21 mouse cellular contexts compared by ENCODE assay signal in genomic region chr11:83221328-83221877, GRCm38 (mm10). TPM values are rescaled to one million over a fixed set of nuclear protein-coding genes. Genes with fewer than 3 reads are reported as not detected.
DNase-seq lines count a peak whose midpoint lies in the region; ATAC-seq and TF ChIP-seq lines count a peak whose summit lies in the region.
"Had no signal": no experiment of that assay in that cellular context is flagged by ENCODE, and none has a peak within 500 bp of the region (broad histone marks: within the 10 kb centered on the region; RNA-seq: fewer than 3 reads in every experiment).

No protein-coding gene starts in this region.

- H3K9me3 ChIP-seq in liver, embryonic 11.5 days (ENCODE audit: control insufficient read depth, low read length), result no peaks in the 10 kb centered on the region
- no peaks in the 10 kb centered on the region for H3K9me3 ChIP-seq in MEL (replicated peaks; ENCODE audit: insufficient read depth, low read length)
- H3K9me3 ChIP-seq: embryonic facial prominence, embryonic 10.5 days; embryonic facial prominence, embryonic 12.5 days; forebrain, embryonic 13.5 days; forebrain, embryonic 15.5 days; G1E had no signal

- no peak for TF ChIP-seq RAD21 in MEL (IDR thresholded peaks at IDR 0.05; ENCODE audit: low read depth, low read length)

- no peak overlapping the region for H3K9ac ChIP-seq in liver, adult 2 months (ENCODE audit: low read depth, low read length)
- H3K9ac ChIP-seq in liver, embryonic 11.5 days (ENCODE audit: low read depth, low read length), result no peak overlapping the region
- H3K9ac ChIP-seq in MEL (ENCODE audit: control insufficient read depth, low read depth, low read length, poor library complexity, severe bottlenecking), result no peak overlapping the region
- H3K9ac ChIP-seq: embryonic facial prominence, embryonic 12.5 days; forebrain, embryonic 13.5 days; forebrain, embryonic 15.5 days; forebrain, postnatal 0 days had no signal

- no peak for TF ChIP-seq CTCF in liver, adult 2 months (IDR thresholded peaks at IDR 0.05; ENCODE audit: low read depth, low read length)
- no peak for TF ChIP-seq CTCF in MEL (IDR thresholded peaks at IDR 0.05 in 2 of 3, conservative IDR thresholded peaks at IDR 0.05 in 1 of 3; ENCODE audit: control insufficient read depth in 1 of 3, insufficient read depth in 1 of 3, low read depth in 2 of 3, low read length in 3 of 3, poor library complexity in 1 of 3, severe bottlenecking in 1 of 3)

- no peak overlapping the region for H3K27ac ChIP-seq in liver, adult 2 months (replicated peaks; ENCODE audit: insufficient read depth, low read depth, low read length)
- H3K27ac ChIP-seq in liver, embryonic 11.5 days (ENCODE audit: low read depth, low read length), result no peak overlapping the region
- no peak overlapping the region for H3K27ac ChIP-seq in MEL (ENCODE audit: control insufficient read depth, low read depth, low read length)
- H3K27ac ChIP-seq: embryonic facial prominence, embryonic 10.5 days; embryonic facial prominence, embryonic 12.5 days; forebrain, embryonic 13.5 days; forebrain, embryonic 15.5 days had no signal

- no peaks in the 10 kb centered on the region for H3K27me3 ChIP-seq in liver, adult 2 months (ENCODE audit: control insufficient read depth, insufficient read depth, low read length)
- no peaks in the 10 kb centered on the region for H3K27me3 ChIP-seq in liver, embryonic 11.5 days (replicated peaks; ENCODE audit: control insufficient read depth, insufficient read depth, low read length)
- peaks cover 0 to 5% of the 10 kb centered on the region in 2 experiments; a peak in 2 of 4 replicates for H3K27me3 ChIP-seq in MEL (ENCODE audit: control insufficient read depth in 1 of 2, insufficient read depth in 2 of 2, low read length in 2 of 2)
- H3K27me3 ChIP-seq: CH12.LX; embryonic facial prominence, embryonic 12.5 days; forebrain, embryonic 13.5 days; forebrain, embryonic 15.5 days had no signal

- peak; percentile 7 for DNase-seq in liver, adult 2 months (ENCODE audit: extremely low read depth, low read depth, low spot score)
- DNase-seq in liver, embryonic 11.5 days (ENCODE audit: low spot score), result no peak
- DNase-seq in MEL (ENCODE audit: low read depth, low spot score), result peak; percentile 56
- no peak for DNase-seq in cerebellum, adult 8-10 months
- DNase-seq in cerebellum, postnatal 36 days, result no peak
- DNase-seq: adrenal gland, adult 2 months; adrenal gland, postnatal 10 days; adrenal gland, postnatal 36 days; cerebellum, adult 11-12 months; cerebellum, adult 2 months; cerebellum, adult 9-11 months; cerebellum, postnatal 14 days; forebrain, postnatal 0 days had no signal

- H3K4me1 ChIP-seq in liver, adult 2 months (ENCODE audit: control insufficient read depth, insufficient read depth, low read length), result no peaks in the 10 kb centered on the region
- no peaks in the 10 kb centered on the region for H3K4me1 ChIP-seq in liver, embryonic 11.5 days (replicated peaks; ENCODE audit: control insufficient read depth, insufficient read depth, low read length)
- H3K4me1 ChIP-seq in MEL (ENCODE audit: control insufficient read depth in 1 of 2, insufficient read depth in 2 of 2, low read length in 2 of 2), result peaks cover 0 to 6% of the 10 kb centered on the region in 2 experiments
- H3K4me1 ChIP-seq: embryonic facial prominence, embryonic 10.5 days; embryonic facial prominence, embryonic 12.5 days; forebrain, embryonic 13.5 days; forebrain, embryonic 15.5 days had no signal

- TF ChIP-seq POLR2A in liver, adult 2 months (IDR thresholded peaks at IDR 0.05; ENCODE audit: extremely low read depth, insufficient read depth, low read length), result no peak
- TF ChIP-seq POLR2A in MEL (IDR thresholded peaks at IDR 0.05; ENCODE audit: control insufficient read depth in 1 of 2, insufficient read depth in 1 of 2, low read depth in 1 of 2, low read length in 2 of 2, poor library complexity in 1 of 2), result no peak

- H3K36me3 ChIP-seq in liver, adult 2 months (ENCODE audit: control insufficient read depth, insufficient read depth, low read length), result no peaks in the 10 kb centered on the region
- no peaks in the 10 kb centered on the region for H3K36me3 ChIP-seq in liver, embryonic 11.5 days (ENCODE audit: control insufficient read depth, insufficient read depth, low read length)
- H3K36me3 ChIP-seq in MEL (ENCODE audit: control insufficient read depth in 1 of 2, insufficient read depth in 2 of 2, low read length in 2 of 2), result peaks cover 4 to 12% of the 10 kb centered on the region in 2 experiments
- H3K36me3 ChIP-seq: embryonic facial prominence, embryonic 10.5 days; embryonic facial prominence, embryonic 12.5 days; forebrain, embryonic 15.5 days had no signal

- H3K4me3 ChIP-seq in liver, adult 2 months (ENCODE audit: insufficient read depth, low read depth, low read length), result no peak overlapping the region
- H3K4me3 ChIP-seq in liver, embryonic 11.5 days (ENCODE audit: low read depth, low read length), result no peak overlapping the region
- H3K4me3 ChIP-seq in MEL (ENCODE audit: control insufficient read depth in 1 of 2, insufficient read depth in 1 of 2, low read depth in 2 of 2, low read length in 2 of 2), result no peak overlapping the region
- H3K4me3 ChIP-seq: embryonic facial prominence, embryonic 10.5 days; embryonic facial prominence, embryonic 12.5 days; forebrain, embryonic 13.5 days; forebrain, embryonic 15.5 days had no signal

- H3K79me2 ChIP-seq in liver, adult 2 months (ENCODE audit: control insufficient read depth, insufficient read depth, low read length), result no peaks in the 10 kb centered on the region
- peaks cover 21% of the 10 kb centered on the region for H3K79me2 ChIP-seq in MEL (ENCODE audit: control insufficient read depth, insufficient read depth, low read length, poor library complexity)

- no peak overlapping the region for H3K4me2 ChIP-seq in liver, embryonic 11.5 days
- H3K4me2 ChIP-seq: embryonic facial prominence, embryonic 12.5 days; forebrain, embryonic 13.5 days; forebrain, embryonic 15.5 days had no signal

- 70% methylated on average over 1 of the region's 1 CpGs for WGBS in liver, adult 2 months
- WGBS in liver, embryonic 11.5 days, result 65% methylated on average over 1 of the region's 1 CpGs

- 0 out of 4 replicates have a peak, but pooled peaks of 1 of the 2 experiments have one; percentile 11 for TF ChIP-seq EP300 in MEL (IDR thresholded peaks at IDR 0.05; ENCODE audit: low read depth in 1 of 2, low read length in 2 of 2)

- no peak for ATAC-seq in liver, embryonic 11.5 days (replicated peaks; ENCODE audit: low FRiP score)
- ATAC-seq: CD4-positive, CD25-positive, alpha-beta regulatory T cell, adult 4 months; forebrain, embryonic 13.5 days; forebrain, embryonic 15.5 days; forebrain, postnatal 0 days had no signal

TF ChIP-seq in MEL, 35 proteins besides CTCF, POLR2A, EP300 and RAD21:
- peak; percentile 61 for TF ChIP-seq SIN3A (IDR thresholded peaks at IDR 0.05; ENCODE audit: low read length)
- TF ChIP-seq GATA1 (IDR thresholded peaks at IDR 0.05; ENCODE audit: low read depth, low read length), result peak; percentile 33; the same call in 1 of the 2 replicates
- peak; percentile 53; the same call in 1 of the 2 replicates for TF ChIP-seq MXI1 (IDR thresholded peaks at IDR 0.05; ENCODE audit: low read depth, low read length)
- TF ChIP-seq ZMIZ1 (IDR thresholded peaks at IDR 0.05; ENCODE audit: low read depth, low read length), result no peak
- peak; percentile 45; the same call in 1 of the 2 replicates for TF ChIP-seq MAX (IDR thresholded peaks at IDR 0.05; ENCODE audit: low read length)
- TF ChIP-seq TAL1 (IDR thresholded peaks at IDR 0.05; ENCODE audit: low read length), result no peak
- TF ChIP-seq ETS1 (IDR thresholded peaks at IDR 0.05; ENCODE audit: low read depth, low read length), result 0 out of 2 replicates have a peak, but pooled peaks have one; percentile 24
- TF ChIP-seq MYC (IDR thresholded peaks at IDR 0.05; ENCODE audit: low read depth, low read length), result peak; percentile 34; the same call in 1 of the 2 replicates
- no peak for TF ChIP-seq SMC3 (IDR thresholded peaks at IDR 0.05; ENCODE audit: low read depth, low read length)
- TF ChIP-seq POLR2AphosphoS5 (IDR thresholded peaks at IDR 0.05; ENCODE audit: borderline replicate concordance, low read depth, low read length), result no peak
- no peak for TF ChIP-seq CHD1 (IDR thresholded peaks at IDR 0.05; ENCODE audit: low read depth, low read length)

RNA-seq across cellular contexts. Expression of gene Slfn3, which starts 30.3 kb away (rescaled TPM):
- total RNA-seq in liver, adult 2 months (2014; rRNA removed), result 0.34 and 0.55 TPM in 2 replicates
- not detected in 2 replicates for polyA plus RNA-seq in liver, adult 2 months (2012; rRNA removed)
- polyA plus RNA-seq in liver, embryonic 11.5 days (2014; fragmentation: Nextera tagmentation; extraction: Ambion mirVana), result 0.71 and 0.83 TPM in 2 replicates
- total RNA-seq in MEL (2012; rRNA removed), result 0.10 and 0.23 TPM in 2 replicates
- under 1 TPM in 1 of 2 experiments, not detected in 1; 0.35 TPM for polyA plus RNA-seq in MEL (2012; ENCODE audit: insufficient read depth in 1 of 2, insufficient read length in 2 of 2, low read depth in 1 of 2, low replicate concordance in 2 of 2, missing spikeins in 1 of 2)
- polyA plus RNA-seq: G1E had no signal

RNA-seq across cellular contexts. Expression of gene Slfn4, which starts 46.4 kb away (rescaled TPM):
- total RNA-seq in liver, adult 2 months (2014; rRNA removed), result 0.13 and 0.28 TPM in 2 replicates
- polyA plus RNA-seq in liver, adult 2 months (2012; rRNA removed), result 0.02 and 0.11 TPM in 2 replicates
- polyA plus RNA-seq in liver, embryonic 11.5 days (2014; fragmentation: Nextera tagmentation; extraction: Ambion mirVana), result not detected in 2 replicates
- total RNA-seq in MEL (2012; rRNA removed), result not detected in 2 replicates
- polyA plus RNA-seq in MEL (2012; ENCODE audit: insufficient read depth in 1 of 2, insufficient read length in 2 of 2, low read depth in 1 of 2, low replicate concordance in 2 of 2, missing spikeins in 1 of 2), result under 1 TPM in 1 of 2 experiments, not detected in 1; 0.04 TPM
- total RNA-seq: CH12.LX had no signal
- polyA plus RNA-seq: embryonic facial prominence, embryonic 10.5 days; embryonic facial prominence, embryonic 12.5 days; forebrain, embryonic 11.5 days; forebrain, embryonic 13.5 days; forebrain, embryonic 15.5 days; G1E had no signal

Comparison
In these comparisons a context has a peak if more than half of its experiments do, and no peak if none do; other contexts are left out.
1. DNase-seq: peak in liver, adult 2 months (single experiment) and MEL (single experiment); none in liver, embryonic 11.5 days (single experiment), cerebellum, adult 8-10 months (single experiment) and cerebellum, postnatal 36 days (0 of 2).